Mouse (Mus musculus): ENCODE data around the gene Fbxo36. TPM values are rescaled to one million over a fixed set of nuclear protein-coding genes. Genes with fewer than 3 reads are reported as not detected.

Fbxo36 gene
- polyA plus RNA-seq, 1 experiment = 201 TPM

DNA sequence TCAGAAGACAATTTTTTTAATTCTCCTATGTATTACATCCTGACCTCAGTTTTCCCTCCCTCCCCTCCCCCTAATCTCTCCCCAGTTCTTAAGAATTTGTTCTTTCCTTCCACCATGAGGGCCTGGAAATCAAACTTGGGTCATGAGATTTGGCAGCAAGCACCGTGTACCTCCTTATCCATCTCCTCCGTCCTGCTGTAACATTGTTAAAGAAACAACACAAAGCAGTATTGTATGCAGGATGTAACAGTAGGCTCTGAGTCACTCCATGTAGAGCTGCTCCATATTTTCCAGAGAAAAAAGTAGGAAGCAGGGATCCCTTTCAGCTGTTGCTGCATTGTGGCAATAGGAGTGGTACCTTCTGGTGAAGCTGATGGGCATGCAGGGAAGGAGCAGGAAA is 16.1 kb downstream of the Fbxo36 start:
- H3K4me1 ChIP-seq (ENCODE audit: control insufficient read depth, insufficient read depth, low read length) = no peaks in the 10 kb centered on the region
- no peaks in the 10 kb centered on the region for H3K27me3 ChIP-seq (ENCODE audit: control insufficient read depth, insufficient read depth, low read length)
- no peaks in the 10 kb centered on the region for H3K36me3 ChIP-seq (ENCODE audit: control insufficient read depth, insufficient read depth, low read length)
- TF ChIP-seq POLR2A (IDR thresholded peaks at IDR 0.05; ENCODE audit: control insufficient read depth, low read depth, low read length) (no peak), CTCF (IDR thresholded peaks at IDR 0.05; ENCODE audit: control insufficient read depth, insufficient read depth, insufficient replicate concordance, low read depth, low read length) (no peak)
- peak overlapping the region; percentile 69 for H3K27ac ChIP-seq (ENCODE audit: control insufficient read depth, insufficient read depth, low read depth, low read length)
- no peak overlapping the region for H3K4me3 ChIP-seq (ENCODE audit: control insufficient read depth, low read depth, low read length)

DNA sequence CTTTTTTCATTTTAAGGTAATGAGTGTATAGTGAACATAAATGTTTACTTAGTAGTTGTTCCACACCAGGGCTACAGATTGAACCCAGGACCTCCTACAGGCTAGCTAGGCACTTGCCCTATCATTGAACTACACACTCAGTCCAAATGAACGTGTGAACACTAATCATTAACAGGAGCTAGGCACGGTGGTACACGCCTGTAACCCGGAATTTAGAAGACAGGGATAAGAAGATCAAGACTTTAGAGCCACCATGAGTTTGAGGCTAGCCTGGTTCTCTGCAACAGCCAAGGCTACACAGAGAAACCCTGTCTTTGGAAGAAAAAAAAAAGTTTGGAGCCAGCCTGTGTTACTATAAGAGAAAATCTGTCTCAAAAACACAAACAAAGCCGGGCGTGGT is 20.0 kb downstream of the Fbxo36 start:
- Histone ChIP-seq H3K4me1 (ENCODE audit: control insufficient read depth, insufficient read depth, low read length) (peaks cover 2% of the 10 kb centered on the region), H3K36me3 (ENCODE audit: control insufficient read depth, insufficient read depth, low read length) (no peaks in the 10 kb centered on the region), H3K27ac (ENCODE audit: control insufficient read depth, insufficient read depth, low read depth, low read length) (no peak overlapping the region), H3K4me3 (ENCODE audit: control insufficient read depth, low read depth, low read length) (no peak overlapping the region), H3K27me3 (ENCODE audit: control insufficient read depth, insufficient read depth, low read length) (no peaks in the 10 kb centered on the region)
- no peak for TF ChIP-seq CTCF (IDR thresholded peaks at IDR 0.05; ENCODE audit: control insufficient read depth, insufficient read depth, insufficient replicate concordance, low read depth, low read length)
- TF ChIP-seq POLR2A (IDR thresholded peaks at IDR 0.05; ENCODE audit: control insufficient read depth, low read depth, low read length) = no peak

DNA sequence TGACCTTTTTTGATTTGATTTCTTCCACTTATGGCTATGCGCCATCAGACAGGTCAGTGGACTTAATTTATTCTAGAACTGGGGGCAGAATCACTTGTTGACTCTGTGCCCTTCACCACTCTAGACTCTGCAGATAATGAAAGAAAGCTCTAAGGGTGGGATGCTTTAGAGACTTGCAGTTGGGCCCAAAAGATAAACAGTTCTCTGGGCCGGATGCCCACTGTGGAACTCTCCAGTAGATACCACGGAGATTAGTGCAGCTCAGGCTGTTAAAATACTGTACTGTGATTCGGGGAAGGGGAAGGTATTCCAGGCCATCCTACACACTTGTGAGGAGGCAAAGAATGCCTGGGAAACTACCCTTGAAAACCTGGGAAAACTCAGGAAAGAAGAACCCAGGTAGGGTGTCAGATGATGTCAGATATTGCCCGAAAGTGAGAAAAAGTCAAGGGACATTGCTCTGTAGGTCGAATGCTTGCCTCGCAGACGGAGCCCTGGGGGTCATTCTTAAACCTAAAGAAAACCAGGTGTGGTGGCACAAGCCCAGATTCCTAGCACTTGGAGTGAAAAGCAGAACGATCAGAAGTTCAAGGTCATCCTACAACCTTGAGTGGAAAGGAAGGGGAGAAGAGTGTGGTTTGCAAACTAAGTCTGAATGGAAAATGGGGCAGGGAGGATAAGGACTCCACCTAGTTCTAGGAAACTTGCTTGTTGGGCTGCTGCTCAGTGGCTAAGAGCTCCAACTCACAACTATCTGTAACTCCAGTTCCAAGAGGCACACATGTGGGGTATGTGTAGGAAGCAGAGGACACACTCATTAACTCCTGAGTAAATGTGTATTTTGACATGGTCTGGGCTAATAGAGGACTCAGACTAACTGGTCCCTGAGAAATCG is 21.0 kb downstream of the Fbxo36 start:
- H3K4me1 ChIP-seq (ENCODE audit: control insufficient read depth, insufficient read depth, low read length) = peaks cover 2% of the 10 kb centered on the region
- TF ChIP-seq CTCF (IDR thresholded peaks at IDR 0.05; ENCODE audit: control insufficient read depth, insufficient read depth, insufficient replicate concordance, low read depth, low read length) (no peak), POLR2A (IDR thresholded peaks at IDR 0.05; ENCODE audit: control insufficient read depth, low read depth, low read length) (no peak)
- H3K27me3 ChIP-seq (ENCODE audit: control insufficient read depth, insufficient read depth, low read length) = no peaks in the 10 kb centered on the region
- H3K27ac ChIP-seq (ENCODE audit: control insufficient read depth, insufficient read depth, low read depth, low read length) = 0 out of 2 replicates have a peak overlapping the region, but pooled peaks have one; percentile 25
- no peaks in the 10 kb centered on the region for H3K36me3 ChIP-seq (ENCODE audit: control insufficient read depth, insufficient read depth, low read length)
- no peak overlapping the region for H3K4me3 ChIP-seq (ENCODE audit: control insufficient read depth, low read depth, low read length)

DNA sequence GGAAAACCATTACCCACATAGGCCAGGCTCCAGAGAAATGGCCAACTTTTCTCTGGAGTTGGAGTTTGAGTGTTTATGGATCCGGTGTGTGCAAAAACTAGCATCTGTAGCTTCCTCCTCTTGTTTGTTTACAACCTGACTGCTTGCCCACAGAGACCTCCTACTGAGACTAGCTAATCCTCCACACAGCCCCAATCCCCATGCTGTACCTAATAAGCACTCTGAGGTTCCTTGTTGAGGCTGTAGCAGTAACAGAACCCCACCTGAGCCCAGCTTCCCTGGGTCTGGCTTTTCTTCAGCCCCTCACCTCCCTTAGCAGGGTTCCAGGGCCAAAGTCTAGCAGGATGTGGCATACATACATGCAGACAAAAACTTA is 21.6 kb downstream of the Fbxo36 start:
- no peak overlapping the region for H3K27ac ChIP-seq (ENCODE audit: control insufficient read depth, insufficient read depth, low read depth, low read length)
- H3K36me3 ChIP-seq (ENCODE audit: control insufficient read depth, insufficient read depth, low read length) = no peaks in the 10 kb centered on the region
- no peak overlapping the region for H3K4me3 ChIP-seq (ENCODE audit: control insufficient read depth, low read depth, low read length)
- TF ChIP-seq POLR2A (IDR thresholded peaks at IDR 0.05; ENCODE audit: control insufficient read depth, low read depth, low read length) = no peak
- TF ChIP-seq CTCF (IDR thresholded peaks at IDR 0.05; ENCODE audit: control insufficient read depth, insufficient read depth, insufficient replicate concordance, low read depth, low read length) = no peak
- H3K4me1 ChIP-seq (ENCODE audit: control insufficient read depth, insufficient read depth, low read length) = peaks cover 2% of the 10 kb centered on the region
- no peaks in the 10 kb centered on the region for H3K27me3 ChIP-seq (ENCODE audit: control insufficient read depth, insufficient read depth, low read length)

DNA sequence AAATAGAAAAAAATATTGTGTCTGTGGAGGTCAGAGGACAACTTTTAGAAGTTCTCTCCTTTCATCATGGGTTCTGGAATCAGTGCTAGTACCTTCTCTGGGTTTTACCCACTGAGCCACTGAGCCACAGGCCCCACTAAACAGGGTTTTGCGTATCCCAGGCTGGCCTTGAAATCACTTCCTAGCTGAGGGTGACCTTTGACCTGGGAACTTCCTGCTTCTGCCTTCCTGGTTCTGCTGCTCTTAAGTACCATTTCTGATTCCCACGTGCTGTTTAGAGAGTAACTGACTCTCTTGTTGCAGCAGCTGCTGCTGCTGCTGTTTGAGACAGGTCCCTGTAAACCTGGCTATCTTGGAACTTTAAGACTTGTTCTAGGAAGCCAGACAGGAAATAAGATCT is 25.0 kb downstream of the Fbxo36 start:
- H3K4me3 ChIP-seq (ENCODE audit: control insufficient read depth, low read depth, low read length) = no peak overlapping the region
- no peaks in the 10 kb centered on the region for H3K36me3 ChIP-seq (ENCODE audit: control insufficient read depth, insufficient read depth, low read length)
- no peaks in the 10 kb centered on the region for H3K27me3 ChIP-seq (ENCODE audit: control insufficient read depth, insufficient read depth, low read length)
- peaks cover 2% of the 10 kb centered on the region for H3K4me1 ChIP-seq (ENCODE audit: control insufficient read depth, insufficient read depth, low read length)
- no peak overlapping the region for H3K27ac ChIP-seq (ENCODE audit: control insufficient read depth, insufficient read depth, low read depth, low read length)
- TF ChIP-seq POLR2A (IDR thresholded peaks at IDR 0.05; ENCODE audit: control insufficient read depth, low read depth, low read length) = no peak
- no peak for TF ChIP-seq CTCF (IDR thresholded peaks at IDR 0.05; ENCODE audit: control insufficient read depth, insufficient read depth, insufficient replicate concordance, low read depth, low read length)

DNA sequence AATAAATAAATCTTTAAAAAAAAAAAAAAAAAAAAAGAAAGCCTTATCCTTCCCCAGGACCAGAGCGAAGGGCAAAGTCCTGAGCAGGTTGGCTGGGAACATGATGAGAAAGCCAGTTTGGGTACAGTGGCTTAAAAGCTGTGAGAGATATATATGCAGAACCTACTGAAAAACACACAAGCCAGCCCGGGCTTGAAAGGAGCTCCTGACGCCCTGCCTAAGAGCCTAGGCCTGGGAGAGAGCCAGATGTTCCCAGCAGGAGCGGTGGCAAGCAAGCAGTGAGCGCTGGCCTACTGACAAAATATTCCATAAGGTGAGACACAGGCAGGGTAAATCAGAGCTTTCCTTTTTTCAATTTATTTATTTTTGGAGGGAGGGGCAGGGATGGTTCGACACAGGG is 26.6 kb downstream of the Fbxo36 start:
- Histone ChIP-seq H3K4me1 (ENCODE audit: control insufficient read depth, insufficient read depth, low read length) (peaks cover 2% of the 10 kb centered on the region), H3K27ac (ENCODE audit: control insufficient read depth, insufficient read depth, low read depth, low read length) (no peak overlapping the region), H3K4me3 (ENCODE audit: control insufficient read depth, low read depth, low read length) (no peak overlapping the region), H3K27me3 (ENCODE audit: control insufficient read depth, insufficient read depth, low read length) (no peaks in the 10 kb centered on the region), H3K36me3 (ENCODE audit: control insufficient read depth, insufficient read depth, low read length) (no peaks in the 10 kb centered on the region)
- TF ChIP-seq CTCF (IDR thresholded peaks at IDR 0.05; ENCODE audit: control insufficient read depth, insufficient read depth, insufficient replicate concordance, low read depth, low read length) (no peak), POLR2A (IDR thresholded peaks at IDR 0.05; ENCODE audit: control insufficient read depth, low read depth, low read length) (no peak)

DNA sequence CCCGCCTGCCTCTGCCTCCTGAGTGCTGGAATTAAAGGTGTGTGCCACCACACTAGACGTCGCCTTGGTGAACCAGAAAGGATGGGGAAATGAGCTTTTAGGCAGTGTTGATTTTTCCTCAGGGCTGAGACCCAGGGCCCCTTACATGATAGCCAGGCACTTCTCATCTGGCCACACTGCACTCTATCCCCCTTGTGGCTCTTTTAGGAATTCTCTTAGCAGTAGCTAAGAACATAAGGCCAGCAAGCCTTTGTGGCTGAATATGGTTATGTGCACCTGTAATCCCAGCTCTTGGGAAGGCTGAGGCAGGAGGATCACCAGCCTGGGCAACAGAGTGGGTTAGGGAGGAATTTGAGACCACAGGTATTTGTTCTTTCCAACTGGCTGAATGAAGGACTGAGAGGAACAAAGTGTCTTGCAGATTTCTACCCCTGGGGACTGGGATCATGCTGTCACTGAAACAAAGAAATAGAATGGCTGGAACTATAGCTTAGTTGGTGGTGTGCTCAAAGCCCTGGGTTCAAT is 27.1 kb downstream of the Fbxo36 start:
- no peak for TF ChIP-seq CTCF (IDR thresholded peaks at IDR 0.05; ENCODE audit: control insufficient read depth, insufficient read depth, insufficient replicate concordance, low read depth, low read length)
- TF ChIP-seq POLR2A (IDR thresholded peaks at IDR 0.05; ENCODE audit: control insufficient read depth, low read depth, low read length) = no peak
- no peak overlapping the region for H3K27ac ChIP-seq (ENCODE audit: control insufficient read depth, insufficient read depth, low read depth, low read length)
- H3K4me3 ChIP-seq (ENCODE audit: control insufficient read depth, low read depth, low read length) = no peak overlapping the region

More for the DNA sequence above, 27.1 kb downstream of the Fbxo36 start:
- Histone ChIP-seq H3K36me3 (ENCODE audit: control insufficient read depth, insufficient read depth, low read length) (no peaks in the 10 kb centered on the region), H3K27me3 (ENCODE audit: control insufficient read depth, insufficient read depth, low read length) (no peaks in the 10 kb centered on the region), H3K4me1 (ENCODE audit: control insufficient read depth, insufficient read depth, low read length) (peaks cover 2% of the 10 kb centered on the region)
